Mouse (Mus musculus): ENCODE data around the gene Trnp1.

DNA sequence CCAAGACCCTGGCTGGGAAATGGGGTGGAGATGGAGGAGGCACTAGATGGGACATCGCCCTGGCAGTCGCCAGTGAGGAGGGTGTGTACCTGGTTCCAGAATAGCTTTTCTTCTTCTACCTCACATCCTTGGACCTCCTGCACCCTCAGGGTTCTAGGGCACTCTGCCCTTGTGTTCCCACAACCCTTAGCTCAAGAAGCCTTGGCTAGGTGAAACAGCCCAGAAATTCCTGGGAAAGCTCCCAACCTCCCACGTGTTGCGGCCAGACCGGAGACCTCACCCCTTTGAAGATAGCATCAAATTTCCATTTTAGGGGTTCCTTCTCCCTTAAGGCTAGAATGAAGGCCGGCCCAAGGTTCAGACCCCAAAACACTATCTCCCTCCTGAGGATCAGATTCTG is 17.6 kb downstream of the Trnp1 start:
- no peak for TF ChIP-seq CTCF (IDR thresholded peaks at IDR 0.05; ENCODE audit: low read depth, low read length)
- TF ChIP-seq EP300 (IDR thresholded peaks at IDR 0.05; ENCODE audit: insufficient read depth, low read depth, low read length), result no peak
